Comparison of ENCODE assay signal across 9 mouse cellular contexts in genomic region chr1:36596114-36596513, GRCm38 (mm10). TPM values are rescaled to one million over a fixed set of nuclear protein-coding genes. Genes with fewer than 3 reads are reported as not detected.
DNase-seq lines count a peak whose midpoint lies in the region; ATAC-seq and TF ChIP-seq lines count a peak whose summit lies in the region.
"Had no signal": no experiment of that assay in that cellular context is flagged by ENCODE, and none has a peak within 500 bp of the region (broad histone marks: within the 10 kb centered on the region; RNA-seq: fewer than 3 reads in every experiment).

No protein-coding gene starts in this region.

- peak; percentile 27 to 29 for DNase-seq in cerebellum, adult 18-20 months
- DNase-seq in cerebellum, adult 8-10 months = no peak
- peak; percentile 81 for DNase-seq in adrenal gland, postnatal 10 days
- DNase-seq in forebrain, postnatal 0 days = peak; percentile 55
- DNase-seq in kidney, postnatal 10 days = peak; percentile 78
- DNase-seq in lung, postnatal 4 days = peak; percentile 77 to 90
- no peak for DNase-seq in gastrocnemius, postnatal 14 days

- ATAC-seq in forebrain, postnatal 0 days = peak; percentile 68
- no peak for ATAC-seq in granulocyte monocyte progenitor cell, adult 5-6 weeks (replicated peaks; ENCODE audit: poor library complexity, severe bottlenecking)

- no peaks in the 10 kb centered on the region for H3K36me3 ChIP-seq in forebrain, postnatal 0 days (ENCODE audit: insufficient read depth)

- no peak overlapping the region for H3K9ac ChIP-seq in forebrain, postnatal 0 days

- intact Hi-C loops in gastrocnemius, postnatal 14 days (cut with DNase I; ENCODE audit: low total_unique reads) = no loop called here

- 12% methylated on average over 4 of the region's 4 CpGs for WGBS in forebrain, postnatal 0 days

- 0 out of 2 replicates have a peak overlapping the region, but pooled peaks have one; percentile 9 for H3K27ac ChIP-seq in forebrain, postnatal 0 days (ENCODE audit: low read depth, low read length)

- H3K4me3 ChIP-seq in forebrain, postnatal 0 days (ENCODE audit: low read depth, low read length) = no peak overlapping the region
- H3K4me3 ChIP-seq: megakaryocyte, embryonic 14.5 days had no signal

- H3K4me1 ChIP-seq in forebrain, postnatal 0 days (ENCODE audit: insufficient read depth) = no peaks in the 10 kb centered on the region

- H3K27me3 ChIP-seq in forebrain, postnatal 0 days (ENCODE audit: insufficient read depth, low read length) = no peaks in the 10 kb centered on the region

- no peak for TF ChIP-seq CTCF in forebrain, postnatal 0 days (IDR thresholded peaks at IDR 0.05; ENCODE audit: low read depth)

- H3K4me2 ChIP-seq in forebrain, postnatal 0 days (ENCODE audit: low read depth) = no peak overlapping the region

- no peaks in the 10 kb centered on the region for H3K9me3 ChIP-seq in forebrain, postnatal 0 days (ENCODE audit: low read length)
- H3K9me3 ChIP-seq: megakaryocyte, embryonic 14.5 days had no signal

RNA-seq across cellular contexts. Expression of gene Sema4c, which starts 38.0 kb away (rescaled TPM):
- 10 to 100 TPM; 27.3 to 28.9 TPM for total RNA-seq in adrenal gland, postnatal 10 days (2021)
- 32.8 and 39.1 TPM in 2 replicates for total RNA-seq in forebrain, postnatal 0 days (2014; rRNA removed)
- 17.3 and 24.1 TPM in 2 replicates for polyA plus RNA-seq in forebrain, postnatal 0 days (2015; fragmentation: Nextera tagmentation; extraction: Ambion mirVana)
- total RNA-seq in granulocyte monocyte progenitor cell, adult 5-6 weeks (2014; fragmentation: Nextera tagmentation) = 2.0 and 2.3 TPM in 2 replicates
- 1.9 and 2.1 TPM in 2 replicates for total RNA-seq in granulocyte monocyte progenitor cell, adult 5-6 weeks (2017)
- 10 to 100 TPM; 12.1 to 13.1 TPM for total RNA-seq in gastrocnemius, postnatal 14 days (2021)

RNA-seq across cellular contexts. Expression of gene Ankrd39, which starts 48.9 kb away (rescaled TPM):
- total RNA-seq in adrenal gland, postnatal 10 days (2021) = 10 to 100 TPM; 12.9 to 21.6 TPM
- total RNA-seq in forebrain, postnatal 0 days (2014; rRNA removed) = 19.3 and 25.5 TPM in 2 replicates
- 21.1 and 23.6 TPM in 2 replicates for polyA plus RNA-seq in forebrain, postnatal 0 days (2015; fragmentation: Nextera tagmentation; extraction: Ambion mirVana)
- total RNA-seq in granulocyte monocyte progenitor cell, adult 5-6 weeks (2014; fragmentation: Nextera tagmentation) = 4.9 and 6.5 TPM in 2 replicates
- 3.1 and 7.2 TPM in 2 replicates for total RNA-seq in granulocyte monocyte progenitor cell, adult 5-6 weeks (2017)
- total RNA-seq in gastrocnemius, postnatal 14 days (2021) = 1 to 10 TPM; 5.7 to 9.6 TPM

RNA-seq across cellular contexts. Expression of gene Gm42417, which starts 56.9 kb away (rescaled TPM):
- total RNA-seq in adrenal gland, postnatal 10 days (2021) = 10 to 100 TPM; 10.2 to 32.9 TPM
- total RNA-seq in forebrain, postnatal 0 days (2014; rRNA removed) = 0.38 TPM in 1 of 2 replicates, not detected in the other
- 0.27 TPM in 1 of 2 replicates, not detected in the other for polyA plus RNA-seq in forebrain, postnatal 0 days (2015; fragmentation: Nextera tagmentation; extraction: Ambion mirVana)
- total RNA-seq in granulocyte monocyte progenitor cell, adult 5-6 weeks (2014; fragmentation: Nextera tagmentation) = not detected in 2 replicates
- 0.93 TPM in 1 of 2 replicates, not detected in the other for total RNA-seq in granulocyte monocyte progenitor cell, adult 5-6 weeks (2017)
- total RNA-seq in gastrocnemius, postnatal 14 days (2021) = 100 to 1,000 TPM; 440 to 562 TPM

RNA-seq across cellular contexts. Expression of gene Ankrd23, which starts 59.4 kb away (rescaled TPM):
- total RNA-seq in adrenal gland, postnatal 10 days (2021) = 10 to 100 TPM; 22.5 to 73.8 TPM
- 6.3 and 9.8 TPM in 2 replicates for total RNA-seq in forebrain, postnatal 0 days (2014; rRNA removed)
- 4.5 and 5.3 TPM in 2 replicates for polyA plus RNA-seq in forebrain, postnatal 0 days (2015; fragmentation: Nextera tagmentation; extraction: Ambion mirVana)
- total RNA-seq in granulocyte monocyte progenitor cell, adult 5-6 weeks (2014; fragmentation: Nextera tagmentation) = 7.0 and 12.2 TPM in 2 replicates
- total RNA-seq in granulocyte monocyte progenitor cell, adult 5-6 weeks (2017) = 5.8 and 8.4 TPM in 2 replicates
- total RNA-seq in gastrocnemius, postnatal 14 days (2021) = 1,000 to 10,000 TPM; 1,005 to 1,120 TPM

Comparison
In these comparisons a context has a peak if more than half of its experiments do, and no peak if none do; other contexts are left out.
1. DNase-seq: peak in cerebellum, adult 18-20 months (2 of 2), adrenal gland, postnatal 10 days (single experiment), forebrain, postnatal 0 days (single experiment), kidney, postnatal 10 days (single experiment) and lung, postnatal 4 days (2 of 2); none in cerebellum, adult 8-10 months (single experiment) and gastrocnemius, postnatal 14 days (single experiment).
2. RNA of gene Gm42417, which starts 56.9 kb away (total RNA-seq): 440 to 562 TPM in gastrocnemius, postnatal 14 days; 10.2 to 32.9 TPM in adrenal gland, postnatal 10 days, 0.93 TPM in granulocyte monocyte progenitor cell, adult 5-6 weeks and 0.38 TPM in forebrain, postnatal 0 days; every median in the first group is over 10 times any median in the second.